Mouse (Mus musculus) embryo, embryonic 11.5 days (tissue): ENCODE data around the gene Acaca.

Experiments used
- DNase-seq: peaks from one replicate; pipeline ENCODE4 v3.0.0-alpha.2; 2012; ENCODE audit warnings: low read depth, low spot score

Gene Acaca

DNA sequence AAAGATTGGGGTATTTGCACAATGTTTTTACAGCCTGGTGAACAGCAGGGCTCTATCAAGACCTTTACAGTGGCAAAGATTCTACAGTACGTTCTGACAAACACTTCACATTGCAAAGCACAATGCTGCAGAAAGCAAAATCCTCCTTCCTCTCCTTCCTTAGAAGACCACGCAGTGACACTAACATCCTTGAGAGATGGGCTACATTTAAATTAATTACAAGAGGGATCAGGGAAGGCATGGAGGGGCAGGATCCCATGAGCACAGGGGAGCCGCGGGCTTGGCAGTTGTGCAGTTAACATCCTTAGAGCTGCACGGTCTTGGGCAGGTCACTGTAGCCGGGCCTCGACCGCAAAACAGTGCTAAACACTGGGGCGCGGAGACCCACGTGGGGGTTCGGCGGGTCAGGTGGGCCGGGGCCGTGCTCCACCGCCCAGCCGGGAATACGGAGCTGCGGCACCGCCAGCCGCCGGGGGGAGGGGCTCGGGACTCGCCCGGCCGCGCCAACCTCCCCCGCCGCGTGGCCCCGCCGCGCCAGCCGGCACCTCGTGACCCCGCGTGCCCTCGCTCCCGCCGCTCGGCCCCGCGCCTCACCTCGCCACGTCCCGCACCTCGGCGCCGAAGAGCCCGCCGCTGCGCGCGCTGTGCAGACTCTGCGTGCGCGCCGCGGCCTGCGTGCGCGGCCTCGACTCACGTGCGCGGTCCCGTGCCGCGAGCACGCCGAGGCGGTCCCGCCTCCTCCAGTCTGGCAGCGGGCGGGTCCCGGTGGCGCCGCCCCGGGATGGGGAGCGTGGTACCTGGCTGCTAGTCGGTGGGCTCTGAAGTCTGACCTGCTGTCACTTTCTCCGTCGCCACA, at the start of gene Acaca, which contains the start of gene Tada2a:
Gene Acaca, plus strand, starts transcription at position 730 of the 856 bp plus-strand sequence.
Gene Tada2a, minus strand, starts transcription at position 658 of the 856 bp plus-strand sequence.
- peak; percentile 83 for DNase-seq

GRCm38 (mm10) chr11:84079887-84080286, 49.6 kb upstream of the Acaca start:
- no peak for DNase-seq

- DNase-seq, result no peak
These were observed 49.1 kb upstream of the Acaca start for GRCm38 (mm10) chr11:84080327-84080726.

- DNase-seq, result no peak
These were observed 47.6 kb upstream of the Acaca start for GRCm38 (mm10) chr11:84081901-84082300.

- no peak for DNase-seq
These were observed 38.9 kb upstream of the Acaca start for GRCm38 (mm10) chr11:84090572-84090971.

DNA sequence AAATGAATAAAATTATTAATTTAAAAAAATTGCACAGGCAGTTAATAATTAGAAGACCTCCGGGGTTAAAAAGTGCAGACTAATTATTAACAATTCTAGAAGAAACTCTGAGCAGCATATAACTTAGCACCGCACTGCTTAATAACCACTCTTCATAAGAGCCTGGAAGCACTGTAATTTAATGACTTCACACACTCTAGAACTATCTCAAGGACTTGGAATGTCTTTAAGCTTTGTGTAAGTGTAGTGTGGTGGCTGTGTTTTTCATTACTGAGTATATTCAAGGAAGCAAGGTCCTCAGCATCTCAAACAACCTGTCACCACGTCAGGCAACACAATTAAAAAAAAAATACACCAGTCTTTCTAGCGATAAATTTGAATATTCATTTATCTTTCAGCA, 34.4 kb upstream of the Acaca start:
- DNase-seq, result no peak

- no peak for DNase-seq
These were observed 32.0 kb upstream of the Acaca start for GRCm38 (mm10) chr11:84097251-84097998.

DNA sequence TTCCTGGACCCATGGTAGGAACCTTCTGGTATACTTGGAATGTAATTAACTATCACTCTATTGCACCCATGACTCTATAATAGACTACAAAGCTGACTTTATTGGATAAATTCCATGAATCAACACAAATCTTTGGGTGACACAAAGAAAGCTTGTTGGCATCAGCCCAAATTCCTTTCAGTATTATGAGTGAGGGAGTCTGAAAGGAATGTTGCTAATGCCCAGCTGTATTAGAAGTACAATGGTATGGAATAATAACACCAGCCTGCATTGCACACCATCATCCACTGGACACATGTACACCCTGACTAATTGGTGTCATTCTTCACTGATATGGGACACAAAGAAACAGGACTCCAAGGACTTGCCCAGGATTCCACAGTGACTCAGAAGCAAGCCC, 28.3 kb upstream of the Acaca start:
- DNase-seq, result no peak

GRCm38 (mm10) chr11:84104036-84104435, 25.4 kb upstream of the Acaca start:
- DNase-seq, result no peak

DNA sequence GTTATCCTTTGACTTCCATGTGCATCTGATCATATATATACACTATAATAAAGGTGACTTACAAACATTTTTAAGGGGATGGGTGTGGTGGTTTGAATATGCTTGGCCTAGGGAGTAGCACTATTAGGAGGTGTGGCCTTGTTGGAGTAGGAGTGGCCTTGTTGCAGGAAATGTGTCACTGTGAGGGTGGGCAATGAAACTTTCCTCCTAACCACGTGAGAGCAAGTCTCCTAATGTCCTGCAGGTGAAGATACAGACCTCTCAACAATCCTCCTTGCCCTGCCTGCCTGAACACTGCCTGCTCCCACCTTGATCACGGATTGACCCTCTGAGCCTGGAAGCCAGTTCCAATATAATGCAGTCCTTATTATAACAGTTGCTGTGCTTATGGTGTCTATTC, 22.3 kb upstream of the Acaca start:
- no peak for DNase-seq

GRCm38 (mm10) chr11:84113623-84114022, 15.8 kb upstream of the Acaca start:
- DNase-seq, result no peak

- DNase-seq, result no peak
These were observed 13.8 kb upstream of the Acaca start for GRCm38 (mm10) chr11:84115646-84116045.

GRCm38 (mm10) chr11:84116221-84116620, 13.3 kb upstream of the Acaca start:
- no peak for DNase-seq

DNA sequence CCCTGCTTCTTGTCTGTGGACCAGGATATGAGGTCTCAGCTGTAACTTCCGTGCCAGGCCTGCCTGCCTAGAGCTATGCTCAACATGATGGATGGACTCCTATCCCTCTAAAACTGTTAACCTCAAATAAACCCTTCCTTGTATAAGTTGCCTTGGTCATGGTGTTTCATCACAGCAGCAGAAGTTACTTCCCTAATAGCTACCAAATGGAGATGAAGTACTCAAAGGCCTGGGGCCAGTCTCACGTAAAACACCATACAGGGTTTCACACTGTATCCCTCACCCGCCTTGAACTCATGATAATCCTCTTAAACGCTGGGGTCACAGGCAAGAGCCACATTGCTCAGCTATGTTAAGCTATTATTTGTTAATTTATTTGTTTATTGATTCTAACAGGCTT, 12.0 kb upstream of the Acaca start:
- DNase-seq, result no peak

- DNase-seq, result no peak
These were observed 8.2 kb upstream of the Acaca start for GRCm38 (mm10) chr11:84121051-84121956.

DNA sequence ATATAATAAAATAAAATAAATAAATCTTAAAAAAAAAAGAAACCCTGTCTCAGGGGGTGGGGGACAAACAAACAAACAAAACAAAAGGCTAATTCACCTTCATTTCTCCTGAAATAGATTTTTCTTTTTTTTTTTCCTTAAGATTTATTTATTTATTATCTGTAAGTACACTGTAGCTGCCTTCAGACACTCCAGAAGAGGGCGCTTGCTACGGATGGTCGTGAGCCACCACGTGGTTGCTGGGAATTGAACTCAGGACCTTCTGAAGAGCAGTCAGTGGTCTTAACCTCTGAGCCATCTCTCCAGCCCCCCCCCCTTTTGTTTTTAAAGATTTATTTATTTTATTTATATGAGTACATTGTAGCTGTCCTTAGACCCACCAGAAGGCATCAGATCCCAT, 1.5 kb upstream of the Acaca start:
- no peak for DNase-seq

GRCm38 (mm10) chr11:84129799-84130185, 320 bp downstream of the Acaca start:
- DNase-seq, result no peak

DNA sequence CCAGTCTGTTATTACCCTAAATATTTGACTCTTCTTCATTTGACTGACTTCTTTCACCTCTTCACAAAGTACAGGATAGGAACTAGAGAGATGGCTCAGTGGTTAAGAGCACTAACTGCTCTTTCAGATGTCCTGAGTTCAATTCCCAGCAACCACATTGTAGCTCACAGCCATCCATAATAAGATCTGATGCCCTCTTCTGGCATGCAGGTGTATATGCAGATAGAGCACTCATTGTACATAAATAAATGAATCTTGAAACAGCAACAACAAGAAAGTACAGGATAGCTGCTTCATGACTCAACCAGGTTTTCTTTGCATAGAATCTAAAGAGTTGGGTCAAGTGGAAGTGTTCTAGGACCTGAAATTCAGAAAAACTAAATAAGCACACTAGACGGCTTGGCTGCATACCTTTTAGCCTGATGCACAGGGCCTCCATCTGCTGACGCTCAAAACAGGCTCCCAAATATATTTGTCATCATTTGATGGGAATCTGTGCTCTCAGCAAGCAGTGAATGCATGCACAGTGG, 4.9 kb downstream of the Acaca start:
- DNase-seq, result no peak

DNA sequence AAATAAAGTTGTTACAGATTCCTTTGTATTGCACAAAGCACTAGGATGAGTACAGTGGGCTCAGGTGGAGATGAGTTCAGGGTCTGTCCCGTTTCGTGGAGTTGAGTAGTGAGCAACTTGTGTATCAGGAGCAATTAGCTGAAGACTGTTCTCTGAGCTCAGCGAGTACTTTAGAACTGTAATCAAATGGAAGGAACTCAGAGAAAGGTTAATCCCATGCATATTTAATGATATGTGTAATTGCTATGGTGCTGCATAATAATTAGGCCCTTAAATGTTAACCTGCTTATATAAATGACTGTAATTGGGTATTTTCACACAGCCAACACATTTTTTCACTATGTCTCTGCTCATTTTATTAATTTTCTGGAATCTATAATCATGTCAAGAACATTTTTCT, 7.0 kb downstream of the Acaca start:
- no peak for DNase-seq

- DNase-seq, result no peak
These were observed 12.3 kb downstream of the Acaca start for GRCm38 (mm10) chr11:84141752-84142151.

DNA sequence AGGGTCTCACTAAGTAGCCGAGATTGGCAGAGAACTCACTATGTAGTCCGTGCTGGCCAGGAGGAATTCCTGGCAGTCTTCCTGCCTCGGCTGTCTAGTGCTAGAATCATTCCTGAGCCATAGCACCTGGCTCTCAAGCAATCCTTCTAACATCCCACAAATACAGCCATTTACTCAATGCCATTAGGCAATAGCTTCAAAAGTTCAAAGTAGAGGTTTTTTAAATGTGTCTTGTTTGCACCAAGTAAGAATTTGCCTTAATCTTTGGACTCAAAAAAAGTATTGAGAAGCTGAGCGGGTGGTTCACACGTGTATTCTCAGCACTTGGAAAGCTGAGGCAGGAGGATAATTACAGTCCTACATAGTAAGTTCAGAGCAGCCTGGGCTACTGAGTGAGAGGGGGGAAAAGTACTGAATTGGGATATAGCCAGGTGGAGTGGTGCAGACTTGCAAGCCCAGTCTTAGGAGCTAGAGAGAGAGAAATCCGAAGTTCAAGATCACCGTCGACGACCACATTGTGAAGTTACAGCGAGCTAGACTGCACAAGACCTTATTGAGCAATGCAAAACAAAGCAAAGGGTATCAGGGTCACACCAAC, 15.8 kb downstream of the Acaca start:
- DNase-seq, result no peak
